Mouse (Mus musculus): Measurements from ENCODE around the gene Tmem97. TPM values are rescaled to one million over a fixed set of nuclear protein-coding genes. Genes with fewer than 3 reads are reported as not detected.

Gene Tmem97
- polyA plus RNA-seq, 1 experiment from 2014 or later: 75.1 TPM

- 88% methylated on average over 12 of the region's 12 CpGs for WGBS
- peaks cover 12% of the 10 kb centered on the region for H3K36me3 ChIP-seq (ENCODE audit: control insufficient read depth, insufficient read depth, low read length)
- ATAC-seq (ENCODE audit: insufficient read depth, low FRiP score, low TSS enrichment) (no peak), DNase-seq (ENCODE audit: low spot score) (no peak)
- H3K9ac ChIP-seq (ENCODE audit: low read length): no peak overlapping the region
- H3K27me3 ChIP-seq (ENCODE audit: control insufficient read depth, insufficient read depth, low read length): no peaks in the 10 kb centered on the region
- H3K4me3 ChIP-seq (ENCODE audit: low read depth, low read length): no peak overlapping the region
- H3K4me1 ChIP-seq (ENCODE audit: control insufficient read depth, insufficient read depth, low read length): peaks cover 5% of the 10 kb centered on the region
- H3K4me2 ChIP-seq (ENCODE audit: low read depth): no peak overlapping the region
- H3K9me3 ChIP-seq (ENCODE audit: control insufficient read depth, low read length): no peaks in the 10 kb centered on the region
- no peak overlapping the region for H3K27ac ChIP-seq (ENCODE audit: low read depth, low read length)
These were observed 20.6 kb downstream of the Tmem97 start for GRCm38 (mm10) chr11:78530001-78530400.

GRCm38 (mm10) chr11:78528714-78529113, 21.9 kb downstream of the Tmem97 start:
- no peak overlapping the region for H3K27ac ChIP-seq (ENCODE audit: low read depth, low read length)
- peaks cover 12% of the 10 kb centered on the region for H3K36me3 ChIP-seq (ENCODE audit: control insufficient read depth, insufficient read depth, low read length)
- no peaks in the 10 kb centered on the region for H3K9me3 ChIP-seq (ENCODE audit: control insufficient read depth, low read length)
- DNase-seq (ENCODE audit: low spot score): no peak
- no peaks in the 10 kb centered on the region for H3K4me1 ChIP-seq (ENCODE audit: control insufficient read depth, insufficient read depth, low read length)
- H3K4me2 ChIP-seq (ENCODE audit: low read depth): no peak overlapping the region
- H3K27me3 ChIP-seq (ENCODE audit: control insufficient read depth, insufficient read depth, low read length): no peaks in the 10 kb centered on the region
- H3K9ac ChIP-seq (ENCODE audit: low read length): no peak overlapping the region
- WGBS: 90% methylated on average over 9 of the region's 9 CpGs
- ATAC-seq (ENCODE audit: insufficient read depth, low FRiP score, low TSS enrichment): no peak
- no peak overlapping the region for H3K4me3 ChIP-seq (ENCODE audit: low read depth, low read length)

- no peak for DNase-seq (ENCODE audit: low spot score)
- H3K4me2 ChIP-seq (ENCODE audit: low read depth): no peak overlapping the region
- 84% methylated on average over 2 of the region's 2 CpGs for WGBS
- no peaks in the 10 kb centered on the region for H3K9me3 ChIP-seq (ENCODE audit: control insufficient read depth, low read length)
- H3K27ac ChIP-seq (ENCODE audit: low read depth, low read length): no peak overlapping the region
- H3K36me3 ChIP-seq (ENCODE audit: control insufficient read depth, insufficient read depth, low read length): peaks cover 26% of the 10 kb centered on the region
- no peak overlapping the region for H3K9ac ChIP-seq (ENCODE audit: low read length)
- no peak overlapping the region for H3K4me3 ChIP-seq (ENCODE audit: low read depth, low read length)
- H3K27me3 ChIP-seq (ENCODE audit: control insufficient read depth, insufficient read depth, low read length): no peaks in the 10 kb centered on the region
- H3K4me1 ChIP-seq (ENCODE audit: control insufficient read depth, insufficient read depth, low read length): no peaks in the 10 kb centered on the region
- no peak for ATAC-seq (ENCODE audit: insufficient read depth, low FRiP score, low TSS enrichment)
These were observed 25.7 kb downstream of the Tmem97 start for GRCm38 (mm10) chr11:78524838-78525237.

GRCm38 (mm10) chr11:78523241-78523955, 27.2 kb downstream of the Tmem97 start:
- Histone ChIP-seq H3K27me3 (ENCODE audit: control insufficient read depth, insufficient read depth, low read length) (no peaks in the 10 kb centered on the region), H3K4me2 (ENCODE audit: low read depth) (no peak overlapping the region), H3K4me1 (ENCODE audit: control insufficient read depth, insufficient read depth, low read length) (no peaks in the 10 kb centered on the region), H3K9ac (ENCODE audit: low read length) (no peak overlapping the region), H3K9me3 (ENCODE audit: control insufficient read depth, low read length) (no peaks in the 10 kb centered on the region), H3K27ac (ENCODE audit: low read depth, low read length) (no peak overlapping the region), H3K36me3 (ENCODE audit: control insufficient read depth, insufficient read depth, low read length) (peaks cover 30% of the 10 kb centered on the region), H3K4me3 (ENCODE audit: low read depth, low read length) (no peak overlapping the region)
- peak; percentile 34 for DNase-seq (ENCODE audit: low spot score)
- ATAC-seq (ENCODE audit: insufficient read depth, low FRiP score, low TSS enrichment): no peak
- WGBS: 64% methylated on average over 9 of the region's 9 CpGs

- peaks cover 23% of the 10 kb centered on the region for H3K36me3 ChIP-seq (ENCODE audit: control insufficient read depth, insufficient read depth, low read length)
- H3K27me3 ChIP-seq (ENCODE audit: control insufficient read depth, insufficient read depth, low read length): no peaks in the 10 kb centered on the region
- no peak for DNase-seq (ENCODE audit: low spot score)
- H3K9me3 ChIP-seq (ENCODE audit: control insufficient read depth, low read length): no peaks in the 10 kb centered on the region
- 96% methylated on average over 1 of the region's 1 CpGs for WGBS
- no peaks in the 10 kb centered on the region for H3K4me1 ChIP-seq (ENCODE audit: control insufficient read depth, insufficient read depth, low read length)
- H3K9ac ChIP-seq (ENCODE audit: low read length): no peak overlapping the region
- no peak overlapping the region for H3K27ac ChIP-seq (ENCODE audit: low read depth, low read length)
- H3K4me3 ChIP-seq (ENCODE audit: low read depth, low read length): no peak overlapping the region
- H3K4me2 ChIP-seq (ENCODE audit: low read depth): no peak overlapping the region
- no peak for ATAC-seq (ENCODE audit: insufficient read depth, low FRiP score, low TSS enrichment)
These were observed 28.0 kb downstream of the Tmem97 start for GRCm38 (mm10) chr11:78522481-78522997.

- no peak for ATAC-seq (ENCODE audit: insufficient read depth, low FRiP score, low TSS enrichment)
- WGBS: 92% methylated on average over 3 of the region's 3 CpGs
- Histone ChIP-seq H3K4me3 (ENCODE audit: low read depth, low read length) (no peak overlapping the region), H3K27me3 (ENCODE audit: control insufficient read depth, insufficient read depth, low read length) (no peaks in the 10 kb centered on the region), H3K9me3 (ENCODE audit: control insufficient read depth, low read length) (no peaks in the 10 kb centered on the region), H3K4me2 (ENCODE audit: low read depth) (no peak overlapping the region), H3K36me3 (ENCODE audit: control insufficient read depth, insufficient read depth, low read length) (peaks cover 21% of the 10 kb centered on the region), H3K27ac (ENCODE audit: low read depth, low read length) (no peak overlapping the region), H3K9ac (ENCODE audit: low read length) (no peak overlapping the region), H3K4me1 (ENCODE audit: control insufficient read depth, insufficient read depth, low read length) (no peaks in the 10 kb centered on the region)
- no peak for DNase-seq (ENCODE audit: low spot score)
These were observed 28.7 kb downstream of the Tmem97 start for GRCm38 (mm10) chr11:78521880-78522279.

- no peaks in the 10 kb centered on the region for H3K4me1 ChIP-seq (ENCODE audit: control insufficient read depth, insufficient read depth, low read length)
- no peak overlapping the region for H3K4me2 ChIP-seq (ENCODE audit: low read depth)
- no peaks in the 10 kb centered on the region for H3K9me3 ChIP-seq (ENCODE audit: control insufficient read depth, low read length)
- no peak overlapping the region for H3K27ac ChIP-seq (ENCODE audit: low read depth, low read length)
- peaks cover 33% of the 10 kb centered on the region for H3K36me3 ChIP-seq (ENCODE audit: control insufficient read depth, insufficient read depth, low read length)
- no peak overlapping the region for H3K4me3 ChIP-seq (ENCODE audit: low read depth, low read length)
- no peaks in the 10 kb centered on the region for H3K27me3 ChIP-seq (ENCODE audit: control insufficient read depth, insufficient read depth, low read length)
- no peak overlapping the region for H3K9ac ChIP-seq (ENCODE audit: low read length)
- ATAC-seq (ENCODE audit: insufficient read depth, low FRiP score, low TSS enrichment): no peak
- no peak for DNase-seq (ENCODE audit: low spot score)
- 94% methylated on average over 10 of the region's 10 CpGs for WGBS
These were observed 31.6 kb downstream of the Tmem97 start for GRCm38 (mm10) chr11:78518931-78519330.

GRCm38 (mm10) chr11:78515549-78516325, 34.8 kb downstream of the Tmem97 start:
- H3K27me3 ChIP-seq (ENCODE audit: control insufficient read depth, insufficient read depth, low read length): no peaks in the 10 kb centered on the region
- H3K9ac ChIP-seq (ENCODE audit: low read length): no peak overlapping the region
- WGBS: 58% methylated on average over 2 of the region's 2 CpGs
- H3K4me3 ChIP-seq (ENCODE audit: low read depth, low read length): no peak overlapping the region
- H3K4me1 ChIP-seq (ENCODE audit: control insufficient read depth, insufficient read depth, low read length): peaks cover 14% of the 10 kb centered on the region
- peaks cover 20% of the 10 kb centered on the region for H3K36me3 ChIP-seq (ENCODE audit: control insufficient read depth, insufficient read depth, low read length)
- no peak for DNase-seq (ENCODE audit: low spot score)
- H3K9me3 ChIP-seq (ENCODE audit: control insufficient read depth, low read length): no peaks in the 10 kb centered on the region
- no peak overlapping the region for H3K4me2 ChIP-seq (ENCODE audit: low read depth)
- no peak overlapping the region for H3K27ac ChIP-seq (ENCODE audit: low read depth, low read length)
- ATAC-seq (ENCODE audit: insufficient read depth, low FRiP score, low TSS enrichment): no peak
